Mouse (Mus musculus): ENCODE measurements at regions not wholly inside any gene's neighbourhood (a gene's known extent, or its start where the extent isn't known, plus 50 kb on each side); places are given as distances from the start of the nearest gene placed in this dataset.

DNA sequence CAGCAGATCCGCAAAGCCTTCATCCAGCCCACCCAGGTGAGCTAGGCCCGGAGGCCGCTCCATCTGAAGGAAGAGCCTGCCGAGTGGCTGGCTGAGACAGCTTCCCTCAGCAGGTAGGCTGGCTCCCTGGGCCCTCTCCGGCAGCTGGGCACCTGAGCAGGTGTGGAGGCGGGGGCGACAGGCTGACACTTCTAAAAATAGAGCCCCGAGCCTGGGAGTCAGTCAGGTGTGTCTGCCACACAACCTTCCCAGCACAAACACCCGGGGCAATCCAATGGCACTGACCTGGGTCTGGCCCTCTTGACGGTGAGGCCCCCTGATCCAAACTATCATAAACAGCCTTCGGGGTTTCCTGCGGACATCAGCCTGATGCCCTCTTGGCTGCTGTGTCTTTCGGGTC, 58.5 kb downstream of the Zfp36l2 start:
- TF ChIP-seq CTCF (IDR thresholded peaks at IDR 0.05; ENCODE audit: control insufficient read depth, insufficient read depth, low read length), result no peak
- no peak for TF ChIP-seq POLR2A (IDR thresholded peaks at IDR 0.05; ENCODE audit: borderline replicate concordance, control insufficient read depth, low read depth, low read length)
